Mouse (Mus musculus) lung, adult 2 months (tissue): ENCODE data around the gene Ypel2.

Experiments used
- CTCF ChIP-seq: fragments of 200-500 bp; IDR thresholded peaks from 2 replicates; pipeline ENCODE4 v1.5.1; 2011; ENCODE audit warnings: mild to moderate bottlenecking, low read length, control low read depth; ENCODE audit not compliant: insufficient read depth
- POLR2A ChIP-seq: fragments of 200-500 bp; IDR thresholded peaks from 2 replicates; pipeline ENCODE4 v1.6.1; 2011; ENCODE audit warnings: low read depth, mild to moderate bottlenecking, control low read depth, low read length, borderline replicate concordance; ENCODE audit errors: extremely low read depth

DNA sequence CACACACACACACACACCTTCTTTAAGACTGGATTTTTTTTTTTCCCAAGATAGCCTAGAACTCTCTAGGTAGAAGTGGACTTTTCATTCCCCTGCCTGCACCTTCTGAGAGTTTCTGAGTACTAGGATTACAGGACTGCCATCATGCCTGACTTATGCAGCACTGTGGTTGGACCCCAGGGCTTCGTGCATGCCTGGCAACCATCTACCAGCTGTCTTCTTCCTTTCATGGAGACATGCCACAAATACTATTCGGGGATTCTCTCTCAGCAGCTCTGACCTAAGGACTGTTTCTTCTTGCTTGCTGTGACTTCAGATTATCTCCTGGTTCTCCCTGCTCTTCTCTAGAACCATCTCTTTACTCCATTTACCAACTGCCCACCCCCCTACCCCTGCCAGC is 88.2 kb downstream of the Ypel2 start:
- TF ChIP-seq CTCF (no peak), POLR2A (no peak)
